Mouse (Mus musculus) urinary bladder, postnatal 4 days (tissue): ENCODE results near the gene Smu1.

Source experiments
- DNase-seq, 2 experiments: peaks; one replicate each; pipeline ENCODE4 v3.0.0; 2021 to 2022; ENCODE audit warnings: low spot score in 2 of 2

Smu1 gene

GRCm38 (mm10) chr4:40757780-40758420, at the start of gene Smu1:
Gene Smu1 (minus strand): TSS chr4:40757923.
- DNase-seq: peak; percentile 93 to 96

DNA sequence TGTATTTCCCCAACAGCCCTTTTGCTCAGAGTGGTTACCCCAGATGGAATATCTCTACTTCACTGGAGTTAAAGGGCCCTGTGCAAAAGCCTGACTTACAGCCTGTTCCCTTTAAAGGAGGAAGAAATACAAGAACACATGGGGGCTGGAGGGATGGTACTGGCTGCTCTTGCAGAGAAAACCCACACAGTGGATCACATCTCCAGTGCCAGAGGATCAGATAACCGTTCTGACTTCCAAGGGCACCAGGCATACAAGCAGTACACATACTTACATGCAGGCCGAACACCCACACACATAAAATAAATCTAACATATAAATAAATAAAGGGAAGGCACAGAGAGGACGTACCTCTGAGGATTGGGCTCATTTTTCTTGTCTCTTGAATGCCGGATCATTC, 49.7 kb upstream of the Smu1 start:
- no peak for DNase-seq

DNA sequence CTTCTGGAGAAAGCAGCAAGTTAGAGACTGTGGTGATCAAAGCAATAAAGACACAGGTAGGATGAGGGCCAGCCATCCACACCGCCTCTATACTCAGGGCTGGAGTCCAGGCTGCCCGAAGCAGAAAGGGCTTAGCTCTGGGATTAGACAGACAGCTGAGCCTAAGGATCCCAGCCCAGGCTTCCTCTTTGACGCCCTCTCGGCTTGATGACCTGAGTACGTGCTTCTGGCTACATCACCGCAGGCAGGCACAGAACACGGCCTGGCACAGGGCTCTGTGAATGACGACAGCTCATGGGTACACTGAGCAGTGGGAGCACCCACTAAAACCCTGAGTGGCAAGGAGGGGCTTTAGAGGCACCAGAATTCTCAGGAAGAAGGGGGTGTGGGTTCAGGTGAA, 47.7 kb upstream of the Smu1 start:
- DNase-seq: no peak

DNA sequence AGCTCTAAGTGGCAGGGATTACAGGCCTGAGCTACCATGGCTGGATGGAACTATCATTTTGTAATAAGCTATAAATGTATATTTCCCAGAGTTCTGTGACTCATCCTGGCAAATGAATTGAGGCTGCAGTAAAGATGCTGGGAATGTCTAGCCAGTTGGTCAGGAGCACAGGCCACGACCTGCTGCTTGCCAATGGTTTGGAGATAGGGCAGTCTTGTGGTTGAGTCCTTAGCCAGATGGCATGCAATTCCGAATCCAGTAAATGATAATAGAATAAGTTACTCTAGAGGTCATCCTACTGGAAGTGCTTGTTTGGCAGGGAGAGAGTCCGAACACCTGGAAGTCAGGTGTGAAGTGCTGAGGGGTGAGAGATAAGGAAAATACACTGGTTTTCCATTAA, 45.1 kb upstream of the Smu1 start:
- DNase-seq: no peak

GRCm38 (mm10) chr4:40801908-40802307, 44.2 kb upstream of the Smu1 start:
- no peak for DNase-seq

DNA sequence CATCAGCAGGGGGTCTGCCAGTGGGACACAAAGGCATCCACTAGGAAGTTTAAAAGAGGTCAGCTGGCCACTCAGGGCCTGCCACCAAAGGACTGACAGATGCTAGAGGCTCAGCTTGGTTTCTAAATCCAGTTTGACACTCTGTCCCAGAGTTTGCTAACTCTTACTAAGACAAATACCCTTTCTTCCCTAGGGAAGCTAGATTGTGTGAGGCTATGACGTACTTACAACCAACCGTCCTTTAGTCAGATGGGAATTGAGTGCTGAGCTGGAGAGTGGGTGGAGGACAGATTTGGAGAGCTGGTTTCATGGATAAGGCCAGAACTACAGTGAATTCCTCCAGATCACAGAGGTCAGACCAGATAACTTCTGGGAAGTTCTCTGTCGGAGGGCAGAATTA, 43.1 kb upstream of the Smu1 start:
- no peak for DNase-seq

GRCm38 (mm10) chr4:40798833-40799555, 41.3 kb upstream of the Smu1 start:
- DNase-seq: peak in 1 of 2 experiments; percentile 33

- no peak for DNase-seq
Measured at GRCm38 (mm10) chr4:40795761-40796160, 38.0 kb upstream of the Smu1 start.

GRCm38 (mm10) chr4:40794320-40794719, 36.6 kb upstream of the Smu1 start:
- no peak for DNase-seq

DNA sequence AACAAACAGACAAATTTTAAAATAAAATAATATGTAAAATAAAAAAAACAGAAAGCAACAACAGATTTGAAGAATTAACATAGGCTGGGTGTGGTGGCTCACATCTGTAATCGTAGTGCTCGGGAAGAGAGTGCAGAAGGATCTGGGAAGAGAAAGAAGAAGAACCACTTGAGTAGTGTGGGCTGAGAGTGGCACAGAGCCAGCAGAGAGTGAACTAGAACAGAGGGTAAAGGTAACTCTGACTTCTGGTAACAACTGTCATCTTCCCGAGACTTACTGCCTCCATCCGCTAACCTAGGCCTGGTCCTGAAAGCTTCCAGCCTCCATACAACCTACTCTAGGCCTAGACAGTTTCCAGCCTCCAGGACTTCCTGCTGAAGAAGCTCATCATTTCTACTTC, 33.5 kb upstream of the Smu1 start:
- DNase-seq: no peak

DNA sequence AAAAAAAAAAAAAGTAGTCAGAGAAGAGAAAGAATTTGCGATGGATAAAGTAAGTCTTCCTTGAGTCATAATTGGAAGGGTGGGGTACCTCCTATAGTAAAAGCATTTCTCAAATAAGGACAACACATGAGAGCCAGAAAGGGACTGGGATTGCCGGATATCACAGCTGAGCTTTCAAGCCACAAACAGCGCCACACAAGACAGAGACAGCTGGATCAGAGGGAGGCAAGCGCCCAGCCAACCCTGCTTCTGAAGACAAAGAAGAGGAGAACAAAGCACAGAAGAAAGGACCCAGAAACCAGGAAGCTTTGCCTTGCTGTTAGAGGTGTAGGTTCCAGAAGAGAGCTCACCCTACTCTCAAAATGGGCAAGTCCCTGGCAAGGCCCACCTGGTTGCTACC, 28.9 kb upstream of the Smu1 start:
- DNase-seq: no peak

DNA sequence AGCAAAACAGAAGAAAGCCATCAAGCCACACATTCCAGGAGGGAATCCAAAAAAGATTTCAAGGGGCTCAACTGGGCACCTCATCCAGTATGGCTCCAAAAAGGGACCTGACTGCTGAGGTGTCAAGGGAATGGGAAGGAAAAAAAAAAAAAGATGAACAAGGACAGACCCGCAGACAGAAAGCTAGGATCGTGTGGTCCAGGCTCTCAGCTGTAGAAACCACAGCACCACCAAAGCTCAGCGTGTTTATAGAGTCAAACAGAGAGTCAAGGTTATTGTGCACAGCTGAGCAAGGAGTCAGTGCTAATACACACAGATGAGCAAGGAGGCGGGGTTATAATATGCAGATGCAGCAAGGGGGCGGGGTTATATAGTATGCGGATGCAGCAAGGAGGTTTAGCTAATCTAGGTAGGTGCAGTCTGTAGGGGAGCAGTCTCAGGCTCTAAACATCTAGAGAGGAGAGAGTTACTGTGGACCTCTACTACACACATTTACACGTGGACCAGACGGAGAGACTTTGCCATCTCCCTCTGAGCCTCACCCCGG, 28.0 kb upstream of the Smu1 start:
- no peak for DNase-seq

- DNase-seq: no peak
Measured at GRCm38 (mm10) chr4:40784556-40785169, 26.9 kb upstream of the Smu1 start.

DNA sequence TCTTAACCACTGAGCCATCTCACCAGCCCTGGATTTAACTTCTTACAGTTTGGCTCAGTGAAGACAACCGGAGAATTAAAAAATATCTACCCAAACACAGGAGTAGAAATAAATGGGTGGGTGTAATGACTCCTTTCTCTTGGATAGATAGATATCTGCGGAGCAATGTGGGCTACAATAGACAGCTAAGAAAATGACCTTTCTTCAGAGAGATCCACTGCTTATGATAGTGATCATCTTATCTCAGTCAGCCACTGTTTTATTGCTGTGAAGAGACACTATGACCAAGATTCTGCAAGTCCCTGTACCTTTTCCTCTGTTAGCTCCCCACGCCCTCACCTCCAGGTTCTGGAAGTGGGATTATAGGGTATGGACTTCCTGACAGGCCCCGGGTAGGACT, 25.3 kb upstream of the Smu1 start:
- no peak for DNase-seq

DNA sequence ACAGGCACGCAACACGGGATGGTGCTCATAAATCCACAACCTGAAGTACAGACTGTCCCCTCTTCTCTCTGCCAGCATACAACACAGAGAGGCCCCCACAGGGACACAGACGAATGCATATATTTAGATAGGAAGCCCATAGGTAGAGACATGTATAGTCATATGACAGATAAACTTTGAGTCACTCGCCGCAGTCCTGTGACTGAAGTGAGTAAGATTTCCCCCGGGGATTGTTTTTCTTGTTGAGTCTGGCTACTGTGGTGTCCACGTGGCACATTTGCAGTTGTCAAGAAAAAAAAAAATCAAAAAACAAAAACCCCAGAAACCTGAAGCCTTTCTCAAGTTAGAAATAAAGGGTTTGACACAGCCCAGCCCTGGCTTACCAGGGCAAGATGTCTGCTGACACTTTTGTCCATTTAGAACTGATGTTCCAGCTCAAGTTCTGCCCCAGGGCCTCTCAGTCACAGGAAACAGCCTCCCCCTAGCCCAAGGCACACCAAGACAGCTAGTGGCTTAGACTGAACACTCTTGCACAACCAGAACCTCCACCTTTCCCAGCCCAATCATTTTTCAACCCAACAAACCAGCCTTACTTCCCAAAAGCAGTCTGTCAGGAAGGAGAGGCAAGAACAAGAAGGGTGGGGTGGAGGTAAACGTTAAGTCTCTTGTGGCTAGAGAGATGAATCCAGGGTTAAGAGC, 24.2 kb upstream of the Smu1 start:
- DNase-seq: no peak

- DNase-seq: no peak
Measured at GRCm38 (mm10) chr4:40781143-40781542, 23.4 kb upstream of the Smu1 start.

- DNase-seq: no peak
Measured at GRCm38 (mm10) chr4:40778656-40779055, 20.9 kb upstream of the Smu1 start.

DNA sequence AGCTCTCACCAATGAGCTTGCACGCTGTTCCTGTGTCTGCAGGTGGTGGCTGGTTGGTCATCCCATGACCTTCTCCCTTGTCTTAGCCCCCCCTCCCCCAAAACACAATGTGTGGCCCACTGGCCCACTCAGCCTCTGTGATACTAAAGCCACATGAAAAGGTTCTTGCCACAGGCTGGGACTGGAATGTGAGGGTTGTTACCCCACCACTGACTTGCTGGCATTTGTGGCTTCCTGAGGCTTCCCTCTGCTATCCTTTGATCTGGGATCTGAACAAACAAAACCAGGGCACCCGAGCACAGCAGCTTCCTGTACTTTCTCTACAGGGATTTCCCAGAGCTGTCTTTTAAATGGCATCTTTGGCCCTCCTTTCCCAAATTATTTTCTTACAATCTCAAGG, 19.4 kb upstream of the Smu1 start:
- DNase-seq: no peak

GRCm38 (mm10) chr4:40776416-40776815, 18.7 kb upstream of the Smu1 start:
- DNase-seq: no peak

DNA sequence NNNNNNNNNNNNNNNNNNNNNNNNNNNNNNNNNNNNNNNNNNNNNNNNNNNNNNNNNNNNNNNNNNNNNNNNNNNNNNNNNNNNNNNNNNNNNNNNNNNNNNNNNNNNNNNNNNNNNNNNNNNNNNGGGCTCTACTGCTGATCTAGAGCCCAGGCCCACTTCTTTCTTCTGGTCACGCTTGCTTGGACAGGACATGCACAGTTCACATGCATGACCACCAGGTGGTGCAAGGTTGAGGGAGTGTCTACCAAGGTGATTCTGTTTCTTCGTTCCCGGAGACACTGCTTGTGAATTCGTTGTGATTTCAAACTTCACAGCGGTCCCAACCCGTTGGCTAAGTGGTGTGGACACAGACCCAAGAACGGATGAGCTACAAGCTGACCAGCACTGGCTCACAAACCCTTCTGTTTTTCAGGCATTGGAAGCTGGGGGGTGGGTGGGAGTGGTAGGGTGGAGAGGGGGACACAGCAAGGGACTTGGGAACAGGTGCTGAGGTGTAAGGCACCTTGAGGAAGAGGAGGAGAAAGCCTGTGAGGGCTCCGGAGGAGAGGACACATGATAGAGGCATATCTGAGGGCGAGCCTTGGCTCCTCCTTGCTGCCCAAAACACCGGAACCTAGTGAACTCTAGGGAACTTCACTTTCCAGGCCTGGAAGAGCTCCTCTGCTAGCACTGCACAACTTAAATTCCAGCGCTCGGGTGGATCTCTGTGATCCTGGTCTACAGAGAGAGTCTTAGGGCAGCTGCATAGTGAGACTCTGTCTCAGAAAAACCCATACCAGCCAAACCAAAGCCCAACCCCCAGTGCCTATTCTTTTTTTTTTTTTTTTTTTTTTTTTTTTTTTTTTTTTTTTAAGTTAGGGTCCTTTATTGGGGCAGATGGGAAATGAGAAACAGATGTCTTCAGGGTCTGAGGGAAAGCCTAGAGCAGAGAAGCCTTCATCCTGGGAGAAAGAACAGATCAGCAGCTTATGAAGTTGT, 16.8 kb upstream of the Smu1 start:
- DNase-seq: peak; percentile 76 to 89

- DNase-seq: no peak
Measured at GRCm38 (mm10) chr4:40759876-40760275, 2.2 kb upstream of the Smu1 start.
